Mouse (Mus musculus) heart, postnatal 0 days (tissue): Measurements from ENCODE around the gene Tmem210. TPM values are rescaled to one million over a fixed set of nuclear protein-coding genes. Genes with fewer than 3 reads are reported as not detected.
A peak's percentile ranks its signal among the peaks of the same experiment; 100 is the strongest.

Experiments
- ATAC-seq: fragments of 200-750 bp; cut with Nextera tagmentation; 2 replicates; pipeline ENCODE4 v1.8.0; 2017; ENCODE audit warnings: low read depth, moderate number of reproducible peaks, moderate library complexity; ENCODE audit not compliant: insufficient read depth
- DNase-seq: peaks from one replicate; pipeline ENCODE4 v3.0.0-alpha.2; 2016; ENCODE audit warnings: low spot score
- H3K27ac ChIP-seq: fragments of 300-500 bp; sonication (generic); 2 replicates; pipeline ENCODE4 v1.5.1; 2014; ENCODE audit warnings: low read depth, mild to moderate bottlenecking
- H3K27me3 ChIP-seq: fragments of 300-500 bp; sonication (generic); 2 replicates; pipeline ENCODE4 v1.6.1; 2014; ENCODE audit warnings: low read length, mixed read lengths; ENCODE audit not compliant: control insufficient read depth, insufficient read depth
- H3K36me3 ChIP-seq: fragments of 300-500 bp; sonication (generic); replicated peaks from 2 replicates; pipeline ENCODE4 v1.6.1; 2014; ENCODE audit warnings: low read length, mixed read lengths; ENCODE audit not compliant: control insufficient read depth, insufficient read depth
- H3K4me1 ChIP-seq: fragments of 300-500 bp; sonication (generic); 2 replicates; pipeline ENCODE4 v1.6.1; 2014; ENCODE audit warnings: antibody characterized with exemption; ENCODE audit not compliant: control insufficient read depth, insufficient read depth
- H3K4me2 ChIP-seq: fragments of 300-500 bp; sonication (generic); 2 replicates; pipeline ENCODE4 v1.6.1; 2014; ENCODE audit warnings: low read depth, mild to moderate bottlenecking, low read length, moderate library complexity
- H3K4me3 ChIP-seq: fragments of 300-500 bp; sonication (generic); 2 replicates; pipeline ENCODE4 v1.5.1; 2014; ENCODE audit warnings: low read depth, low read length
- H3K9ac ChIP-seq: fragments of 300-500 bp; sonication (generic); replicated peaks from 2 replicates; pipeline ENCODE4 v1.6.1; 2014; ENCODE audit warnings: low read depth, low read length, mixed read lengths
- H3K9me3 ChIP-seq: fragments of 300-500 bp; sonication (generic); replicated peaks from 2 replicates; pipeline ENCODE4 v1.6.1; 2016; ENCODE audit warnings: low read length; ENCODE audit not compliant: control insufficient read depth
- CTCF ChIP-seq: IDR thresholded peaks from 2 replicates; pipeline ENCODE4 v1.5.1; 2016; ENCODE audit warnings: antibody characterized with exemption, control low read depth, low read depth
- EP300 ChIP-seq: IDR thresholded peaks from 2 replicates; pipeline ENCODE4 v1.6.1; 2016; ENCODE audit warnings: antibody characterized with exemption, low read depth
- WGBS: fragments of 180-500 bp; shearing (Covaris S2); extraction: QIAGEN DNeasy Blood & Tissue Kit; methylation state at CpG from one replicate; pipeline ENCODE4 v1.1.7; 2014; 5-methylcytosine and 5-hydroxymethylcytosine counted together
- polyA plus RNA-seq: library from polyadenylated mRNA; unstranded; fragments of >200 nt; fragmentation: Nextera tagmentation; extraction: Ambion mirVana; gene quantifications from 2 replicates; pipeline ENCODE4 v1.2.1, GENCODE M21; 2015
- total RNA-seq: library from RNA; depleted of rRNA; stranded (reverse); fragments of >200 nt; gene quantifications from 2 replicates; pipeline ENCODE4 v1.2.3, GENCODE M21; 2014; ENCODE audit warnings: low replicate concordance

The Tmem210 gene
- total and polyA plus RNA-seq, 2 experiments from 2014 or later: not detected

GRCm38 (mm10) chr2:25310180-25310579, 22.2 kb downstream of the Tmem210 start:
- Histone ChIP-seq H3K4me3 (no peak overlapping the region), H3K4me1 (no peaks in the 10 kb centered on the region), H3K9me3 (no peaks in the 10 kb centered on the region), H3K9ac (no peak overlapping the region), H3K36me3 (no peaks in the 10 kb centered on the region), H3K27ac (no peak overlapping the region), H3K4me2 (no peak overlapping the region), H3K27me3 (peaks cover 56% of the 10 kb centered on the region)
- DNase-seq (no peak), ATAC-seq (no peak)
- TF ChIP-seq EP300 (no peak), CTCF (no peak)
- 42% methylated on average over 10 of the region's 10 CpGs for WGBS

GRCm38 (mm10) chr2:25310969-25311368, 23.0 kb downstream of the Tmem210 start:
- Histone ChIP-seq H3K4me1 (no peaks in the 10 kb centered on the region), H3K27me3 (peaks cover 50% of the 10 kb centered on the region), H3K4me3 (no peak overlapping the region)

GRCm38 (mm10) chr2:25311491-25311891, 23.5 kb downstream of the Tmem210 start:
- no peak for DNase-seq
- Histone ChIP-seq H3K4me2 (no peak overlapping the region), H3K27ac (no peak overlapping the region), H3K27me3 (peaks cover 51% of the 10 kb centered on the region), H3K36me3 (no peaks in the 10 kb centered on the region), H3K4me1 (no peaks in the 10 kb centered on the region), H3K9me3 (no peaks in the 10 kb centered on the region), H3K4me3 (no peak overlapping the region), H3K9ac (no peak overlapping the region)
- no peak for ATAC-seq
- TF ChIP-seq EP300 (no peak), CTCF (no peak)
- 8% methylated on average over 11 of the region's 11 CpGs for WGBS

More at GRCm38 (mm10) chr2:25310969-25311368, 23.0 kb downstream of the Tmem210 start:
- TF ChIP-seq EP300: no peak
- no peak for TF ChIP-seq CTCF
- H3K9me3 ChIP-seq: no peaks in the 10 kb centered on the region
- no peak overlapping the region for H3K4me2 ChIP-seq
- DNase-seq (no peak), ATAC-seq (no peak)
- no peak overlapping the region for H3K9ac ChIP-seq
- 3% methylated on average over 22 of the region's 22 CpGs for WGBS
- no peak overlapping the region for H3K27ac ChIP-seq
- H3K36me3 ChIP-seq: no peaks in the 10 kb centered on the region

- Histone ChIP-seq H3K9me3 (no peaks in the 10 kb centered on the region), H3K4me3 (peak overlapping the region; percentile 25), H3K36me3 (no peaks in the 10 kb centered on the region), H3K27ac (no peak overlapping the region), H3K9ac (no peak overlapping the region), H3K27me3 (peaks cover 46% of the 10 kb centered on the region), H3K4me1 (no peaks in the 10 kb centered on the region), H3K4me2 (peak overlapping the region; percentile 46)
- TF ChIP-seq CTCF (no peak), EP300 (no peak)
- no peak for DNase-seq
- WGBS: 4% methylated on average over 23 of the region's 31 CpGs
- ATAC-seq: no peak
Measured at GRCm38 (mm10) chr2:25318119-25318966, 30.4 kb downstream of the Tmem210 start.

GRCm38 (mm10) chr2:25318971-25319773, 31.2 kb downstream of the Tmem210 start, which contains the start of gene Grin1:
Gene Grin1, minus strand, starts transcription at chr2:25319187.
- peaks cover 41% of the 10 kb centered on the region for H3K27me3 ChIP-seq
- DNase-seq (peak; percentile 18), ATAC-seq (peak; percentile 49)
- no peaks in the 10 kb centered on the region for H3K4me1 ChIP-seq
- peak within 1 kb of the TSS; percentile 46 for H3K4me2 ChIP-seq
- WGBS: 9% methylated on average over 58 of the region's 58 CpGs
- H3K9ac ChIP-seq: no peak within 1 kb of the TSS
- H3K36me3 ChIP-seq: no peaks in the 10 kb centered on the region
- H3K27ac ChIP-seq: no peak within 1 kb of the TSS
- no peak for TF ChIP-seq EP300
- no peak for TF ChIP-seq CTCF
- H3K9me3 ChIP-seq: no peaks in the 10 kb centered on the region
- peak within 1 kb of the TSS; percentile 25 for H3K4me3 ChIP-seq
